Mouse (Mus musculus): Measurements from ENCODE around the gene Abcc9.
"Not testable (repeated sequence)": the region's sequence is repeated elsewhere in the genome, so short reads cannot be mapped to it uniquely, and the experiment has no call there.

The Abcc9 gene

GRCm38 (mm10) chr6:142703441-142703930 lies 1.4 kb upstream of the Abcc9 start:
- DNase-seq, result no peak

DNA sequence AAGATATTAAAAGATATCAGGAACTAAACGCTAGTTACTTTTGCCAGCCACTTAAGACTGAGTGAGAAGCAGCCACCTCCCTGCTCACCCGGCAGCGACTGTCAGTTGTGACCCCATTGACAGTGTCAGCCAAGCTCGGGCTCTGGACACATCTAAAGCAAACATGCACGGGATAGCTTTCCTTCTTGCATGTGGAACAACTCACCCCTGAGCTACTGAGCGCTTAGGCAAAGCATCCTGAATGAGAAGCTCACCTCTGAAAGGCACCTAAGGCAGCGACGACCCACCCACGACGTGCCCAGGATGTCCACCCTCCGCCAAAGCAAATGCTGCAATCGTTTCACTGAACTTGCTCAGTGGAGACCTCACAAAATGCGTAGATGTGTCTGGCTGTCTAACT lies 954 bp downstream of the Abcc9 start:
- DNase-seq, result no peak

DNA sequence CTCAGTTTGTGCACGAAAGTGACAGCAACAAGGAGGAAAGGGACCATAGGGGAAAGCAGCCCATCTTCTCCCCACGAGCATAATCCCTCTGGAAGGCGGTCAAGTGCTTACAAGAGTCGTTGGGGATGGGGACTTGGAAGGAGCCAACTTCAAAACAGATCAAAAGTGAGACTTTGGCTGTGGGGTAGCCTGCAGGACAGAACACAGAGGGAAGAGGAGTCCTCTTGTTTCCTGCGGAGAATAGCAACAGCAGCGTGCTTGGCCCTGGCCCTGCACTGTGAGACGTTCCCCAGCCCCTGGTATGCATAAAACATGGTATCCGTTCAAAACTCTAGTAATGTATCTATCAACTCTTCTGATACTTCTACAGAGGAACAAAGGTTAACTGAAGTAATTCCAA lies 1.4 kb downstream of the Abcc9 start:
- DNase-seq, result no peak

- DNase-seq, result no peak
Observed at GRCm38 (mm10) chr6:142692085-142692484, 10.0 kb downstream of the Abcc9 start.

DNA sequence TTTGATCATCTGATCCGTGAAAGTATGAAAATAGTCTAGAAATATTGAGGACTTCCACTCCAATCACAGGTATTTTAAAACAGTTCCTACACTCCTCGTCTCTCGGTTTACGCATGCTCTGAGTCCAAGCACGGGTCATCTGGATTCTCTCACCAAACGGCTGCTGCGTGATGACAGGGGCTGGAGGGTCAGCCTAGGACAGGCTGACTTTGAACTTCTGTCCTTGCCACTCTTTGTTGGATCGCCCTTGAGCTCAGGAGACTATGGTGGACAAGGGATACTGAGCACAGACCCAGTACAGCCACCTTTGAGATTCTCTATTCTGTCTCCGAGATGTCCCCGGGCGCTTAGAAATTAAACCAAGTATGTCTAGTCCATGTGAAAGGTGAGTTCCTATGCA lies 12.4 kb downstream of the Abcc9 start:
- no peak for DNase-seq

DNA sequence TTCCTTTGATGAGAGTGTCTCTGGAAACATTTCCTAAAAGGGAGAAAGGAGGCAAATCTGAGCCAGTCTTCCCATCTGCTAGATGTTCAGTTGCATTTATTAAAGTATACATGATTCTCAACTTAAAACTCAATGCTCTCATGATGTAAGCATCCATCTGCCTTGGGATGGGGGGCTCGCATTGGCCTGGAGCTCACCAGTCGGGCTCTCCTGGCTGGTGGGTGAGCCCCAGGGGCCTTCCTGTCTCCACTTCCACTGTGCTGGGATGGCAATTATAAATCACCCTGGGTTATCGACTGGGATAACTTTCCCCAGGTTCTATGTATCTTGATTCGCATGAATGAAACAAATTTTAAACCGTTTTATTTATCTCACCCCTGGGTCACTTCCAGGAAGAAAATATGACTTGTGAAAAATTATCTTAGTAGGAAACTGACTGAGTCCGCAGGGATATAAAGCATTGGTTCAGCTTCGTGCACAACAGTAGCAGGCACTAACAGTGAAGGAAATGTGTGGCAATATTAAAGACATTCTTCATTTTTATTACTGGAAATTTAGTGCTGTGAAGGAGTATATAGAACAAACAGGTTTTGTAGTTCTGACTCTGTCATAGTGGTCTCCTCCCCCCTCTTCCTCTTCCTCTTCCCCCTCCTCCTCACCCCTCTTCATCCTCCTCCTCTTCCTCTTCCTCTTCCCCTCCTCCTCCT lies 19.0 kb downstream of the Abcc9 start:
- no peak for DNase-seq

GRCm38 (mm10) chr6:142670021-142670420 lies 32.1 kb downstream of the Abcc9 start:
- DNase-seq, result no peak

- DNase-seq, result no peak
Observed at GRCm38 (mm10) chr6:142669343-142669742, 32.8 kb downstream of the Abcc9 start.

DNA sequence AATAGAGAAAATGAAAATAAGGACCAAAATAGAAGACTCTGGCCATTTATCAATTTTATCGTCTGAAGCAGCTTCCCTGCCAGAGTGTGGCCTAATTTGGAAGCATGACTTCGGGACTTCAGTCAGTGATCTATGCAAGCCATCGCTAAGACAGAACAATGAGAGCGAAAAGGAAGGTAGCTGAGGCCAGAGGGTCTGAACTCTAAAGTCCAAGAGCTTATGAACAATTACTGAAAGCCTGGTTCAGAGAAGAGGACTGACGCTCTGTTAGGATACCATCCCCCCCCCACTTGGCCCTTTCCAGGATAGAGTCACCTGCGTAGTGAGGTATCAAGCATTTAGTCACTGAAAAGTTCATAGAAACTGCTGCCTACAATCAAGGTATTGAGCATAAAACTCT lies 33.3 kb downstream of the Abcc9 start:
- DNase-seq, result no peak

DNA sequence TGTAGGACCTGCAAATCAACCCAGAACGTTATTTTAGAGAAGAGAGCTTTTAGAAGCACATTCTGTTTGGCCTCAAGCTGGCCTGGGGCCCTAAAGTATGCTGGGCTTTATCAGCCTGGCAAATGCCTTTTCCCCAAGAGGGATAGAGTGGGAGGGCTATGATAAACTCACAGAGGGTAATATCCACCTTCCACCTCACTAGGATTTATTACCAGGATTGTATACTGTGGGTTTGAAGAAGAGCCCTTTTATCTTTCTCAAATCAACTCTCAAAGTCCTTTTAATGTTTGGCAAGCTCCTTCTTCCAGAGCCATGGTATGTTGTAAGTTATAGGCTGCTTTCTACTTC lies 33.7 kb downstream of the Abcc9 start:
- no peak for DNase-seq

- no peak for DNase-seq
Observed at GRCm38 (mm10) chr6:142667701-142668418, 34.3 kb downstream of the Abcc9 start.

DNA sequence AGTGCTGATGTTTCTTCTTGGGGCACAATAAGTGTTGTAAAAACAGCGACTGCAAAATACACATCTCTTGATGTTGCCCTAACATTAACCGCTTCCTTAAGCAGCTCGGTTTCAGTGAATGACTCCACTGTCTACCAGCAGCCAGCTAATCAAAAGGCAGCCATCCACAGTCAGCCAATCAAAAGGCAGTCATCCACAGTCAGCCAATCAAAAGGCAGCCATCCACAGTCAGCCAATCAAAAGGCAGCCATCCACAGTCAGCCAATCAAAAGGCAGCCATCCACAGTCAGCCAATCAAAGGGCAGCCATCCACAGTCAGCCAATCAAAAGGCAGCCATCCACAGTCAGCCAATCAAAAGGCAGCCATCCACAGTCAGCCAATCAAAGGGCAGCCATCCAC lies 40.1 kb downstream of the Abcc9 start:
- DNase-seq, result not testable (repeated sequence)

DNA sequence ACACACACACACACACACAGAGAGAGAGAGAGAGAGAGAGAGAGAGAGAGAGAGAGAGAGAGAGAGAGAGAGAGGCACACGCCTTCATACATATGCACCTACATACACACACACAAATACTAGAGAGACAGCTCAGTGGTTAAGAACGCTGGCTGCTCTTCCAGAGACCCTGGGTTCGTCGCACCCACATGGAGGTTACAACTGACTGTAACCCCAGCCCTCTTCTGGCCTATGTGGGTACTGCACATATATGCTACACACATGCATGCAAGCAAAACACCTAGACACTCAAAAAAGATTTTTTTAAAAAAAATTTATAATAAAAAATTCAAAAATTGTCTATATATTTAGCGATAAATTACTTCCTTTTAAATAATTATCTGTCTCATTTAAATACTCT lies 43.1 kb downstream of the Abcc9 start:
- DNase-seq, result peak; percentile 4 to 7

- no peak for DNase-seq
Observed at GRCm38 (mm10) chr6:142654561-142654960, 47.6 kb downstream of the Abcc9 start.

- no peak for DNase-seq
Observed at GRCm38 (mm10) chr6:142652175-142652574, 49.9 kb downstream of the Abcc9 start.

DNA sequence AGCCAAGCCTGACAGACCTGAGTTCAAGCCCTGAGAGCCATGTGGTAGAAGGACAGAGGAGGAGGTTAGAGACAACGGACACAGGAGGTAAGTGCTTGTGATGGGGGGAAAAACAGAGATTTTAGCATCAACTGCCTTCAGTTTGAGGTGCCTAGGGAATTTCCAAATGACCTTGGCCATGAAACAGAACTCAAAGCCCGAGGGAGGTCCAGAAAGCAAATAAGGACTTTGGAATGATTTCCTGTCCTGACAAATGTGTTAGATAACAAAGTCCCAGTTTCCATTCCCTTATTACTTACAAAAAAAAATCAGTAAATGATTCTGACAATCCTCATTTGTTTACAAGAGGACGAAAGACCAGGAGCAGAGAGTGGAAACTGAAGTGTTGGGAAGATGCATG lies 52.8 kb downstream of the Abcc9 start:
- DNase-seq, result no peak

GRCm38 (mm10) chr6:142645474-142645873 lies 56.6 kb downstream of the Abcc9 start:
- DNase-seq, result no peak

GRCm38 (mm10) chr6:142639301-142639700 lies 62.8 kb downstream of the Abcc9 start:
- no peak for DNase-seq

DNA sequence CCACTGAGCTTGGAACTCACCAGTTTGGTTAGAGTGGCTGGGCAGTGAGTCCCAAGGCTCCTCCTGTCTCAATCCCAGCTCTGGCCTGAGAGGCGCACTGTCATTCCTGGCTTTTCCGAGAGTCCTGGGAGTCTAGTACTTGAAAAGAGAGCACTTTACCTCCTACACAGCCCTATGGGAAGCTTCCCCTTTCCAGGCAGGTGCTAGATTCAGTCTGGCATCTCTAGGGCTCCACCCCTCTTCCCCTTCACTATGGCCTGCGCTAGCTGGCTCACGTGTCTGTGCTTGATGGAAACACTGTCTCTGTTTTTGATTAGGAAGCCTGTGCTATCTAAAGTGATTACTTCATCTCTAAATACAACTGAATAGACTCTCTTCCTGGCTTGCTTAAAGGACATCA lies 66.5 kb downstream of the Abcc9 start:
- no peak for DNase-seq

- no peak for DNase-seq
Observed at GRCm38 (mm10) chr6:142635185-142635583, 66.9 kb downstream of the Abcc9 start.

DNA sequence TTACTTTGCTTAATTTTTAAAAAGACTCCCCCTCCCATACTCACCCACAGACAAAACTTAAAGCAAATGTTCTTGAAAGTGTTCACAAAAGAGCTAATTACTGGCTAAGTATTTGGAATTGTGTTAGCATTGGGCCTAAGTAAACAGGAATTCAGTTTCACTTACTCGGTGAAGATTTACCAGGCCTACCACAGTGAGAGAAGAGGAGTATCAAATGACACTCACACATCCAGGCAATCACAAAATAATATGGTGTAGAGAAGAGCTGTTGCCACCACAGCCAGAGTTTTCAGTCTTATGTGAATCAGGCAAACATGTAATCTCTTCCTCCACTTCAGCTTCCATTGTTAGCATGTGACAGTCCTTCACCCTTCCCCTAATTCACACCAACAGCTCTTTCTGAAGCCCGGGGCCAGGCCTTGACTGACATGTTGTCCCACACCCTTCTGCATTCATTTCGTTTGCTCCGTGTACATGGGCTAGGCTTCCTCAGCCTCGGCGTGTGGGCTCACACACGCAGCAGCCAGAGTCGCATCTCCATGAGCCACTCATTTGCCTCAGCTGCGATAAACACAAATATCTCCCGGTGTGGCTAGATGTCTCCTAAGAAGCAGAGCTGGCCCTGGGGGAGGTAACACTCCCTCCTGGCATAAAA lies 67.5 kb downstream of the Abcc9 start:
- DNase-seq, result no peak

- DNase-seq, result no peak
Observed at GRCm38 (mm10) chr6:142623351-142623750, 78.8 kb downstream of the Abcc9 start.

- no peak for DNase-seq
Observed at GRCm38 (mm10) chr6:142616659-142617058, 85.5 kb downstream of the Abcc9 start.

DNA sequence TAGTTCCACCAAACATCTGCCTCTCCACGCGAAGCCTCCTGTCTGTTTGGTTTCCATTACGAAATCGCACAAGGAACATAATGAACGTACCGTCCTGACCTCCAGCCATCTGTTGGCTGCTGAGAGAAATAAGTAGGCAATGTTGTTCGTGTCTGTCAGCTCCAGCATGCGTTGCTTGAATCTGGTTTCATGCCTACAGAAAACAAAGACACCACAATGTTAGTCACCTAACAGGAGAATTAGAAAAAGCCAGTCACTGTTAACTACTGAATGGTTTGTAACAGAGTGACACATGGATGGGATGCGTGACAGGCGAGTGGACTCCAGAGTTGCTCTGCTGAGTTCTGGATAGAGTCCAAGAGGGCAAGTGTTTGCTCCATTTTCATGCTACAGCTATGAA lies 87.8 kb downstream of the Abcc9 start:
- DNase-seq, result no peak

Measured in B cell, adult 2 months (primary cell).